Mouse (Mus musculus) left cerebral cortex, postnatal 25 days (tissue): ENCODE data around the gene Gtf2a1l. TPM values are rescaled to one million over a fixed set of nuclear protein-coding genes. Genes with fewer than 3 reads are reported as not detected.
A peak's percentile ranks its signal among the peaks of the same experiment; 100 is the strongest.

Experiments used
- DNase-seq, 2 experiments: peaks; one replicate each; pipeline ENCODE4 v3.0.0; 2022; ENCODE audit warnings: low spot score in 2 of 2, mixed read lengths in 1 of 2
- intact Hi-C: fragments of 180-260 bp; cut with DNase I; formaldehyde crosslinking; loops from one replicate; pipeline ENCODE4 v1.15.1; 2025
- total RNA-seq, 2 experiments: library from RNA; stranded (reverse); gene quantifications; 2 replicates each; pipeline ENCODE4 v1.2.3; 2021

Gtf2a1l gene
- total RNA-seq, result under 1 TPM; 0.21 to 0.30 TPM

DNA sequence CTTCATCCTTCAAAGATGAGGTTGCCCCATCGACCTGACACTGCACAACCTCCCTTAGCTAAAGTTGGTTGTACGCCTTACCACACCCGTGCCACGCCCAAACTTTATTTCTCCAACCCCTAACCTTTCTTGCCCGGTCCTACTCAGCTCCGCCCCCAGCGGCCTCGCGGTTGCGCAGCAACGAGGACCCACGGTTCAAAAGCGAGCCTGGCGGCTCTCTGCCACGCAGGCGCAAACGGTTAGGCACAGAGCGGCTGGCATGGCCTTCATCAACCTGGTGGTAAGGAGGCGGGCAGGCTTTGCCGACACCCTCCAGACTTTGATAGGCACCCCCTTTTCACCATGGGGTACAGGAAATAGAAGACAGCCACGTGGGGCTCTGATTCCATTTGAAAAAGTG lies at the start of gene Gtf2a1l:
TSS of gene Gtf2a1l (plus strand) at position 209 of the 400 bp plus-strand sequence.
- intact Hi-C loops, result no loop called here
- peak; percentile 44 to 54 for DNase-seq

GRCm38 (mm10) chr17:88620935-88621334 lies 47.5 kb upstream of the Gtf2a1l start:
- no peak for DNase-seq
- intact Hi-C loops, result no loop called here

GRCm38 (mm10) chr17:88621374-88621773 lies 47.1 kb upstream of the Gtf2a1l start:
- no peak for DNase-seq
- intact Hi-C loops, result no loop called here

DNA sequence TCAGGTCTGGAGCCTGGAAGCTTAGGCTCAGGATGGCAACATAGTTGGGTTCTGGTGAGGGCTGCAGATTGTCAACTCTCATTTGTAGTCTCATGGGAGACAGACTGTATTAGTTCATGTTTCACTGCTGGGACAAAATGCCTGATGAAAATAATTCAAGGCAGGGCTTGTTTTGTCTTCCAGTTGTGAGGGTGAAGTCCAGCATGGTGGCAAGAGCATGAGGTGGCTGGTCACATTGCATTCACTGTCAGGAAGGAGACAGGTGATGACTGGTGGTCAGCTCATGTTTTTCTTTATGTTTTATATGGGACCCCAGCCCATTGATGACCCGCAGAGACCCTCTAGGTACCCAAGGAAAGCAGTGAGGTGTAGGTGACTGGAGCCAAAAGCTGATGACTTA lies 45.7 kb upstream of the Gtf2a1l start:
- no peak for DNase-seq
- intact Hi-C loops, result no loop called here

DNA sequence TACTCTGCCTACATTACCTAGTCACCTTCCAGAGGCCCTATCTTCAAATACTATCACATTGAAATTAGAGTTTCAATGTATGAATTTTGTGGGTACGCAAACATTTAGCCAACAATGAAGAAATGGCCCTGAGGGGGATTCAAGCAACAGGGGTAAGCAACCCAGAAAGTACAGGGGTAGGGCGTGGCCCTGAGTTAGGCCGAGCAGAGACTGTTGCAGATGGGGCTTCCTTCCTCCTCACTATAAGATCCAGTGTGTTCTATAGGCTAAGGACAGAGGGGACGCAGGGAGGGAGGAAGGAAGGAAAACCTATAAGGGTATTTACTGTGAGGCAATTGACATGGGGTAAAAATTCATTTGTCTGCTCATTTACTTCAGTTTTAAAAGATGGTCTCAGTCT lies 44.1 kb upstream of the Gtf2a1l start:
- DNase-seq, result no peak
- intact Hi-C loops, result no loop called here

DNA sequence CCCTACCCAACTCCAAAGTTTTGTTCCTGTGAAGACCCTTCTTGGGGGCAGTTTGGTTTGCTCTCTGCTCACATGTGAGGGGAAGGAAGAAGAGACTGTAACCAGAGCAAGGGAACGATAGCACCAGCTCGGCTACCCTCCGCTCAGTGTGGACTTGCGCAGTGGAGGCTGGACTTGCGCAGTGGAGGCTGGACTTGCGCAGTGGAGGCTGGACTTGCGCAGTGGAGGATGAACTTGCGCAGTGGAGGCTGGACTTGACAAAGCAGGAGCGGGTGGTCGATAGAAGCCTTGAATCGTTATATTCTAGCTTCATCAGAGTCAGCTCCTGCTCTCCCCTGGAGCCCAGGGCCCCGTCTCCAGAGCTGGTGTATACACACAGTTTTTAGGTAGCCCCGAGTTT lies 43.1 kb upstream of the Gtf2a1l start:
- no peak for DNase-seq
- intact Hi-C loops, result no loop called here

DNA sequence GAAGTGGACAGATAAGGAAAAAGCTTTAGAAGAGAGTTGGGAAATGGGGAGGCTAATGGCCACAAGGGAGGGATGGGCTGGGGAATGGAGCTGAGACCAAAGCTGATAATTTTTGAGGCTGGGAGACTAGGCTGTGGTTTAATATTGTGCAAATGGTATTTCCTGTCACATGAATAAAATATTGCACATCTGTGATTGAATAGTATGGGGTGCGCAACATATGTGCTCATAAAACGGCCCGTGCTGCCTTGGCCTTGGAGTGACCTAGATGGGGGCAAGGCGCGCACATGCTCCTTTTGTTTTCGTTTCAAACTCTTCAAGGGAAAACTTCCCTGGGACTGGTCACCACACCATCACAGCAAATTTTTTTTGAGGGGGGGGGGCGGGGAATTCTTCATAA lies 42.5 kb upstream of the Gtf2a1l start:
- intact Hi-C loops, result no loop called here

GRCm38 (mm10) chr17:88626347-88626811 lies 42.1 kb upstream of the Gtf2a1l start:
- intact Hi-C loops, result no loop called here
- DNase-seq, result no peak

More for the DNA sequence above, 42.5 kb upstream of the Gtf2a1l start:
- no peak for DNase-seq

DNA sequence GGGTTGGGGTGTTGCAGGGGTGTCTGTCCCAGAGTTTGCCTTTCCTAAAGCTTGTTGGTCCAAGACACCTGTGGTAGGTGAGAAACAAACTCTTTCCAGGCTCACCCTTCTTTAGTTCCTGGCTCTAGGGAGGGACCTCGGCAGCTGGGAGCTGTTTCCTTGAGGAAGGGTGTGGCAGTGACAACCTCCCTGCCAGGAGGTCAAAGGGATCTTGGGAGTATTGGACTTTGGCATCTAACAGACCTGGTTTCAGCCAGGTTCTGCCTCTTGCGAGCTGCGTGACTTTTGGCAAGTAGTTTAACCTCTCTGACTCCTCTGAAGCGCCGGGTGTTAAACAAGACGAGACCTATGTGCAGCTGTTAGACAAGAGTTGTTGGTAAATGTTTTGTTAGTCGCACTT lies 41.3 kb upstream of the Gtf2a1l start:
- no peak for DNase-seq
- intact Hi-C loops, result no loop called here

DNA sequence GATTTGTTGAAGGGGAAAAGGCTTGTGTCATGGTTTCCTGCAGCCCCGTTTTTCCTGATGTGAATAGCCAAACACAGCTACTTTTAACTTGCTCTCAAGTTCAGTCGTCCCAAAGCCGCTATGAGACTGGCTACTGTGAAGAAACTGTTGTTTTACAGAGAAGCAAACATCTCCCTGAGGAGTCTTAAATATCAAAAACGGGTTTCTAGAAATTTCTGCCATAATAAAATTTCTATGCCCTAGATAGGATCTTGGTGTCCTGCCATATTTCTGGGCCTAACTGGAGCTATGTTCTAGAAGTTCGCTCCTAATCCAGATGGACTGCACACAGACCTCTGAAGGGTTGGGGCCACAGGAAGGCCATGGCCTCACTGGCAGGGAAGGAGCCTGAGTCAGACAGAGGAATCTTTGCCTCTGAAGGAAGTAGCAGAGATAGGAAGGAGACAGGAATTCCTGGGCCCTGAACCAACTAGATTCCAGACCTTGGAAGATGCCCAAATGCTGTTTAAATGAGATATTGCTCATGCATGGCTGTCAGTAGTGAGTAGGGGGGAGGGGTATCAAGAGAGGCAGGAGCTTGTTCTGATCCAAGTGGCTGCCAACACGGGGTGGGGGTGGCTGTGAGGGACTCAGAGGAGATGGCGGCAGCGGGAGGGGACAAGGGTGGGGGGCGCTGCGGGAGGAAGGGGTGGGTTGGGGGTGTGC lies 39.6 kb upstream of the Gtf2a1l start:
- peak in 1 of 2 experiments; percentile 53 for DNase-seq
- intact Hi-C loops, result loop anchor here (2.0 kb wide), 1 partner anchor 30 kb away; no protein-coding TSS in a partner anchor

GRCm38 (mm10) chr17:88629381-88629759 lies 39.1 kb upstream of the Gtf2a1l start:
- intact Hi-C loops, result loop anchor here (2.0 kb wide), 1 partner anchor 31 kb away; no protein-coding TSS in a partner anchor
- DNase-seq, result no peak

DNA sequence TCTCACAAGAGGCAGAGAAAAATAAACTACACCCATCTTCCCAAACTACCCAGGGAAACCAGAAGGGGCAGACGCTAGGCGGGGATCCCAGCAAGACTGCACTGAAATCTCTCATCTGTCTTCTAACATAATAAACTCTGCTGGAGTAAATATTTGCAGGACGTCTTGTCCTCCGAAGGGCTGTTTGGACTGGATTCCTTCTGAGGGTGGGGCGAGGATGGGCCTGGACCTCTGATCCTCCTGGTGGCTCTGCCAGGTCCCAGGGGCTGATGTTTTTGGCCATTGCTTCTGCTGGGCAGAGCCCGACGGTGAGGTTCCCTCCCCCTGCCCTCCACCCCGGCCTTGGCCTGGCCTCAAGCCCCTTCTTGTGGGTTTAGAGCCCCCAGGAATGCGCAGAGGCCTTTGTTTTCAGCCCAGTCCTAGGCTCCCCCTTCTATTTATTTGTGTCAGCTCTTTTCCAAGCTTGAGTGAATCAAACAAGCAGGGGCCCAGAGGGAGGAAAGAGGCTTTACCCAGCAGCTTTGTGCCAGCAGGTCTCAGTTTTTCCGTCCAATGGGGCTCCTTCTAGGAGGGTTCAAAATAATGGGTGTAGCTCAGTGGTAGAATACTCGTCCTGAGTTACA lies 38.4 kb upstream of the Gtf2a1l start:
- intact Hi-C loops, result loop anchor here (2.0 kb wide), 1 partner anchor 31 kb away; no protein-coding TSS in a partner anchor
- DNase-seq, result no peak

DNA sequence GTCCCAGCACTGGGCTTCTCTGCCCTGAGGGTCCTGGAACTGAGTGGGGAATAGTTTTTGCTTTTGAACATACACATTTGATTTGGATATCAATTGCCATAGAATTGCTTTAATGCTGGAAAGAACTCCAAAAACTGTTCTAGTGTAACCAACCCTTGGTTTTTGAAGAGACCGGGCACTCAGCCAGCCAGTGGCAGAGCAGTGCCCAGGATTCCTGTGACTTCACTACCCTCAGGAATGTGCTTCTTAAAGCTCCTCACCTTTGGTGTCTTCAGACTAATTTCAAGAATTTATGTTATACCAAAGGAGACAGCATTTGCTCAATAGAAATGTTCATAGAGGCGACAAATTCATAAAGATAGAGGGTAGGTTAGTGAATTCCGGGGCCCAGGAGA lies 37.9 kb upstream of the Gtf2a1l start:
- DNase-seq, result no peak
- intact Hi-C loops, result no loop called here

GRCm38 (mm10) chr17:88632631-88633030 lies 35.8 kb upstream of the Gtf2a1l start:
- intact Hi-C loops, result no loop called here
- DNase-seq, result no peak

GRCm38 (mm10) chr17:88636076-88636475 lies 32.4 kb upstream of the Gtf2a1l start:
- no peak for DNase-seq
- intact Hi-C loops, result loop anchor here (5.0 kb wide), 1 partner anchor 379 kb away; no protein-coding TSS in a partner anchor

DNA sequence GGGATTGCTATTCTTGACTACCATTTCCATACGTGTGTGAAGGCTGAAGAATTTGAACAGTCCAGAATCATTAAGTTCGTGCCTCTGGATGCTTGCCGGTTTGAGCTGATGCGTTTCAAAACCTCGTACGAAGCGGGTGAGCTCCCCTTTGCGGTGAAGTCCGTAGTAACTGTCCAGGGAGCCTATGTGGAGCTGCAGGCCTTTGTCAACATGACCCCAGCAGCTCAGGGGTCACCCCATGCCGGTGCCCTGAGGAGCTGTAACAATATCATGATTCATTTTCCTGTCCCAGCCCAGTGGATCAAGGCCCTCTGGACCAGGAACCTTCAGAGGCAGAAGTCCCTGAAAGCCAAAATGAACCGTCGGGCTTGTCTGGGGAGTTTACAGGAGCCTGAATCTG lies 31.9 kb upstream of the Gtf2a1l start:
- peak in 1 of 2 experiments; percentile 45 for DNase-seq
- intact Hi-C loops, result loop anchor here (5.0 kb wide), 1 partner anchor 379 kb away; no protein-coding TSS in a partner anchor

GRCm38 (mm10) chr17:88641012-88641411 lies 27.4 kb upstream of the Gtf2a1l start:
- peak; percentile 68 to 81 for DNase-seq
- intact Hi-C loops, result loop anchor here (2.0 kb wide), 2 partner anchors 44 to 110 kb away; partner anchors contain the start of genes Ppp1r21 and Ston1

- no peak for DNase-seq
- intact Hi-C loops, result loop anchor here (2.0 kb wide), 2 partner anchors 45 to 111 kb away; partner anchors contain the start of genes Ppp1r21 and Ston1
These were observed 26.6 kb upstream of the Gtf2a1l start for GRCm38 (mm10) chr17:88641836-88642235.

GRCm38 (mm10) chr17:88644876-88645275 lies 23.6 kb upstream of the Gtf2a1l start:
- intact Hi-C loops, result no loop called here
- no peak for DNase-seq

DNA sequence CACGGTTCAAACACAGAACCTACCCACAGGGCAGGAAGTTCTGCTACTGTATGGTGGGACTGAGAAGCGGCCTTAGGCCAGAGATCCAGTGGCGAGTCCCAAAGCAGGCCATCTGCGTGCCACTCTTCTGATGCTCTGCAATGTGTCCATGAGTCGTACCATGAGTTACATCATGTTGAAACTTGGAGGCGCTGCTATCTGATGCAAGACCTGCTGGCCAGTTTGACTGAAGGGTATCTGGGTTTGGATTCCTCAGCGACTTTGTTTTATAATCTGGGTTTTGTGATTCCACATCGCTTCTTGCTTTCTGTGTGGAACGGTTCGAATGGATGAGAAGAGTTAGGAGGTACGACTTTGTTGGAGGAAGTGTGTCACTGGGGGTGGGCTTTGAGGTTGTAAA lies 23.2 kb upstream of the Gtf2a1l start:
- intact Hi-C loops, result no loop called here
- no peak for DNase-seq

DNA sequence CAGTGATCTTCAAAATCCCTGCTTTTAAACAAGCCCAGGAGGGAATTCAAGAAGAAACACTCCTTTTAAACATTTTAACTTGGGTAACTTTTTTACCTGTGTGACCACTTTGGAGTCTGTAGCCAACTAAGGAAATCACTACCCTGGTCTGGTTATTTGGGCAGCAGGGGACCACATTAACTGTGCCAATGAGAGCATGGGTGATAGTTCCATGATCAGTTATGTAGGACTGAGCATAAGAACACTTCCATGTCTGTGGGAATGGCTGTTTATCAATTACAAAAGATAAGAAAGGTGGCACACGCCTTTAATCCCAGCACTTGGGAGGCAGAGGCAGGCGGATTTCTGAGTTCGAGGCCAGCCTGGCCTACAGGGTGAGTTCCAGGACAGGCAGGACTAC lies 21.3 kb upstream of the Gtf2a1l start:
- DNase-seq, result no peak
- intact Hi-C loops, result no loop called here
